Mouse (Mus musculus) cerebellum, postnatal 14 days (tissue): Measurements from ENCODE around the gene Meox2.
A peak's percentile ranks its signal among the peaks of the same experiment; 100 is the strongest.
"Not testable (repeated sequence)": the region's sequence is repeated elsewhere in the genome, so short reads cannot be mapped to it uniquely, and the experiment has no call there.

Experiments
- DNase-seq, 2 experiments: peaks; one replicate each; pipeline ENCODE4 v3.0.0; 2021; ENCODE audit warnings: mixed read lengths in 2 of 2

Meox2 gene

GRCm38 (mm10) chr12:37108390-37108738 is at the start of gene Meox2:
Gene Meox2, plus strand, starts transcription at chr12:37108540.
- DNase-seq = peak; percentile 18 to 31

DNA sequence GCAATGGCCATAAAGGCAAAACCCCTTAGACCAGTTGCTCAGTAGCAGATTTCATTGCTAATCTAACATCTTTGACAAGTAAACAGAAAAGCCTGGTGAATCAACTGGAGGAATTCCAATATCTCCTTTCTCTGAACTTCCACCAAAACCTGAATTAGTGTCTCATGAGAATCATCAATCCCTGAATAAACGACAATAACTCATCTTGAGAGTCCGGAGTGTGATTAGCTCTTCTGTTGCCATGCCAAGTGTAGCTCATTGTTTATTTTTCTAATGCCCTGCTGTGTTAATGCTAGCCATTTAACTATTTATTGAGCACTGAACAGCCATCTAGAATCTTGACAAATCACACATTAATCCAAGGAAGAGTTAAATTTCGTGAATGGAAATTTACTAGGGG is 35.7 kb upstream of the Meox2 start:
- DNase-seq = no peak

GRCm38 (mm10) chr12:37077308-37077707 is 31.0 kb upstream of the Meox2 start:
- DNase-seq = peak in 1 of 2 experiments; percentile 9

DNA sequence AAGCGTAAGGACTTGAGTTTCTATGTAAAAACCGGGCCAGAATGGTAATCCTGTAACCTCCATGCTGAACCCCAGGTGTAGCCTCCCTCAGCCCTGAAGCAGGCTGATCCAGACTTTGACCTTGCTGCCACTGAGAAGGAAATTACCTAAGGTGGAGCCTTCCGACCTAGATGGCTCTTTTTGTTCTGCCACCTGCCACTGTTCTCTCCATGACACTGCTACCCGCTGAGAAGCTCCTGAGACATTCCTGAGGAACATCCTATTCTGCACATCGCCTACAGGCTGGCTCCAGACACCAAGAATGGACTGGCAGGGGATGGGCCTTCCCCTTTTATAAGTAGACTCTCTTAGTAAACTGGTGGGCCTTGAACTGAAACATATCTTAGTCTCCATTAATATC is 28.3 kb upstream of the Meox2 start:
- not testable (repeated sequence) for DNase-seq

DNA sequence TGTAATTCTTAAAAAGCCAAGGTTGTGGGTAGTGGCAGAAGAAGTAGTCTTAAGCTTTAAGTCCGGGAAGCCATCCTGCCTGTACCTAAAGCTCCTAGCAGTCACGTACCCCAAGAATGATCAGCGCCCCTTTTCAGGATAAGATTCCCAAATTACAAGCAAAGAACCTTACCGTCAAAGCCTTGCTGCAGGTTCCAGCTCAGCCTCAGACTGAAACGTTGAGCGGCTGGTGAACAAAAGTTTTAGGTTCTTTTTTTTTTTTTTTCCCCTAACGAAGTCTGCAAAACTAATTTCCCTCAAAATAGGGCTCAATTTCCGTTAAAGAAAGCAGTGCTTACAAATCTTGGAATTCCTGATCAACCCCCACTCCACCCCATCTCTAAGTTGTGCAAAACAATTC is 1.8 kb upstream of the Meox2 start:
- DNase-seq = no peak

DNA sequence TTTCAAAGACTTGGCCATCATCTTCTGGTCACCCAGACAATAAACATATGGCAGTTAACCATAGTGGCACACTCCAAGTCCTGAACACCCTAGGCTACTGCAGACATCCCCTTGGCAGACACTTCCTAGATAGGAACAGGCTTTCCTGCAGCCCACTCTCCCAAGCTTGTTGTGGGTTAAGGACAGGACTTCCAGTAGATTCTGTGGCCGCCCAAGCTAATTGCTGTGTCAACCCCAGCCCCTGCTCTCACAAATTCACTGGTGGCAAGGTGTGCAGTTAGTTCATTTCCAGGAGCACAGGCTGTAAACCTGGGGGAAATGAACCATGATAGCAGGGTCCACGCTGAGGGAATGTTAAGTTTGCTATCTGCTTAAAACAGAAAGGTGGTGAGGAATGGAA is 1.2 kb upstream of the Meox2 start:
- DNase-seq = no peak

DNA sequence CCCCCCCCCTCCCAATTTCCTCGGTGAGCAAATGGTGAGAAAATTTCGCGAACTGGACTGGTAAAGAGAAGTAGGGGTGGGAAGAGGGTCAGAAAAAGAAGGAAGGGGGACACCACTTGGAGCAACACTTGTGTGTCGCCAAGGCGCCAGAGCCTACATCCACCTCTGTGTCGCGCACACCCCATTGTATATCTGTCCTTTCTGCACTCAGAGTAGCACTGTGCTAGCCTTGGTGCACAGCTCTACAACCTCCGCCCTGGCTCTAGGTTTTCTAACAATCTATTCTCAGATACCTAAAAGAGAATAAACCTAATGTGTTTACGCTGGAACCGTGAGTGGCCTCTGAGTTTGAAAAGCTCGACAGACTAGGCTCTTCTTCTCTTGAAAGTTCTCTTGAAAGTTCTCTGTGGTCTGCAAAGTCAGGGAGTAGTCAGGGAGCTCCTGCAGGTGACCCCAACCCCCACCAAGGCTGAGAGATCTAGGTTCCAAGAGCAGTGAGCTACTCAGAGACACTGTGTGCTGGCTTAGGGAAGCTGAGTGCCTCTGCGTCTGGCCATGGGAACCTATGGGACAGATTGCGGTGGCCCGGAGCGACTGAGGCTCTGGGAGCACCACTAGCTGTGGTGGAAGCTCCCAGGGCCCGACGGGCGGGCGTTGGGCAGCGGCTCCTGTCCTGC is 489 bp upstream of the Meox2 start:
- no peak for DNase-seq

DNA sequence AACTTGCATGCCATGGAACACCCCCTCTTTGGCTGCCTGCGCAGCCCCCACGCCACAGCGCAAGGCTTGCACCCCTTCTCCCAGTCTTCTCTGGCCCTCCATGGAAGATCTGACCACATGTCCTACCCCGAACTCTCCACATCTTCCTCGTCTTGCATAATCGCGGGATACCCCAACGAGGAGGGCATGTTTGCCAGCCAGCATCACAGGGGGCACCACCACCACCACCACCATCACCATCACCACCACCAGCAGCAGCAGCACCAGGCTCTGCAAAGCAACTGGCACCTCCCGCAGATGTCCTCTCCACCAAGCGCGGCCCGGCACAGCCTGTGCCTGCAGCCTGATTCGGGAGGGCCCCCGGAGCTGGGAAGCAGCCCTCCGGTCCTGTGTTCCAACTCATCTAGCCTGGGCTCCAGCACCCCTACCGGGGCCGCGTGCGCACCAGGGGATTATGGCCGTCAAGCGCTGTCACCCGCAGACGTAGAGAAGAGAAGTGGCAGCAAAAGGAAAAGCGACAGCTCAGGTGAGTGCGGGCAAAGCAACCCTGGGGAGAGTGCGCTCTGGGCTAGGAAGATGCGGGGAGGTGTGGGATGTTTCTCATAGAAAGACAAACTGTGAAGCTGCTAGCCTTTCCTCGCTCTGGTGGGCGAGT is 606 bp downstream of the Meox2 start:
- DNase-seq = peak; percentile 15 to 35

- DNase-seq = peak; percentile 2 to 11
Observed at GRCm38 (mm10) chr12:37109474-37110012, 1.2 kb downstream of the Meox2 start.

GRCm38 (mm10) chr12:37110977-37111376 is 2.6 kb downstream of the Meox2 start:
- no peak for DNase-seq

- DNase-seq = no peak
Observed at GRCm38 (mm10) chr12:37119246-37119645, 10.9 kb downstream of the Meox2 start.

DNA sequence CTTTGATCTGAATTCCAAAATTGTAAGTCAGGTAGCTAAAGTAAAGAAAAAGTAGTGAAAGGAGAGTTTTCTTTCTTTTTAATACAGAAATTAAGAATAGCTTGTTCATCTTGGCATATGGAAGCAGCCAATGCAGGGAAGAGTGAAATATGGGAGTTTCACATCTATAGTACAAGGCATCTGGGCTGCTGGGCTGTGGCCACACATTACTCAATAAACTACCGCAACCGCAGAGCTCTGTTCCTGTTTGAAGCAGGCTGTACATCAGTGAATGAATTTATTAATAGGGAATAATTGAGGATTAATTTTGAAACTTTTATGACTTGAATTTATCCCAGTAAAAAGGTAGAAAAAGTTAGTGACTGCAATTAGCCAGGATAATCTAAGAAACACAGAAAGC is 15.4 kb downstream of the Meox2 start:
- DNase-seq = no peak

DNA sequence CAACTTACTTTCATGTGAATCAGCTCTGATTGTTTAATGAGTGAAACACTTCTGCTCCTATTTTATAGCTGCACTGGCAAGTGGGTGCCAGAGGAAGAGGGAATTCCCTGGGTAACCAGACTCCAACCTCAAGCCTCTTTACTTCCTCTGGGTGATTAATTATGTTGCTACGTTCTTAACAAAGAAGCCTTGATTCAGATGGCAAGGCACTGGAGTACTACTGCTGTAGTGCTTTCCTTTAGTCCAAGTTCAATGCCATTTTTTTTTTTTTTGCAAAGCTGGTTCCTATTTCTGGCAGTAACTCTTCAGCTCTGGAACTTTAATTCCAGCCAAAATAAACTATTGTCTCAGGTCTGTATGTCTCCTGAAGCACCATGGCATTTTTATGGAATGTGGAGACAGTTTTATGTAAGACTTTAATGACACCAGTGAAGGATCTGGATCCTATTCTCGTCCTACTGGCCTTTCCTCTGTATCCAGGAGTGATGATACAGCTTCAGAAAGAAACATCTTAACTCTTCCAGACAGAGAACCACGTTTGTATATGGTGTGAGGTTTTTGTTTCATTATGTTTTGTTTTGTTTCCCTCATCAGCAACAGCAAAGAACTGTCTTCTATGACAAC is 33.9 kb downstream of the Meox2 start:
- no peak for DNase-seq

DNA sequence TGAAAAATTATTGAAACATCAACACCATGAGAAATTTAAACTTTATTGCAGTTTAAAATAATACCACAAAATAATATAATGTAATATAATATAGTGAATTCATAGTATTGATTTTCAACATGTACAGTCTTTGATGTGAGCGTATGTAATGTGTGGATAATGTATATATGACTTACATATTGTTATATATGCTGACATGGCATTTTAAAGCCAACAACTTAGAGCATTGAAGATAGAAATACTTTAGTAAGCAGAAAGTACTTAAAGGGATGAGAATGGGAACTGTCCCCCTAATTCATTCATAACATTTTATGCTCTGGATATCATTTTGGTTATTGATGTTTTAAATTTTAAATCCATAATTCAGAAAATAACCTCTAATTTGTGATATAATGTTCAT is 35.5 kb downstream of the Meox2 start:
- no peak for DNase-seq

- peak; percentile 49 to 83 for DNase-seq
Observed at GRCm38 (mm10) chr12:37167742-37168141, 59.4 kb downstream of the Meox2 start.

GRCm38 (mm10) chr12:37173324-37173723 is 65.0 kb downstream of the Meox2 start:
- no peak for DNase-seq

DNA sequence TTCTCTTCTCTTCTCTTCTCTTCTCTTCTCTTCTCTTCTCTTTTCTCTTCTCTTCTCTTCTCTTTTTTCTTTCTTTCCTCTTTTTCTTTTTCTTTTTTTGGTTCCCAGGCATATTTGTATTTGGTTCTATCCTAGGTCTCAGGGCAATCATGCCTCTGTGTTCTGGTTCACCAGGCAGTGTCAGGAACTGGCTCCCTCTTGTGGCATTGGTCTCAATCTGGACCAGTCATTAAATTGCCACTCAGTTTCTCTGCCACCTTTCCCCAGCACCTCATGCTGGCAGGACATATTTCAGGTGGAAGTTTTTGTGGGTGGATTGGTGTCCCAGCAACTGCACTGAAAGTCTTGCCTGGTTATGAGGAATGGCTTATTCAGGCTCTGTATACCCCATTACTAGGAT is 75.3 kb downstream of the Meox2 start:
- DNase-seq = peak; percentile 43 to 47

GRCm38 (mm10) chr12:37188940-37189488 is 80.7 kb downstream of the Meox2 start:
- no peak for DNase-seq
